Mouse (Mus musculus): Measurements from ENCODE around the gene Chrnd. TPM values are rescaled to one million over a fixed set of nuclear protein-coding genes. Genes with fewer than 3 reads are reported as not detected.
A peak's percentile ranks its signal among the peaks of the same experiment; 100 is the strongest.

Chrnd gene
- polyA plus RNA-seq, 1 experiment from 2014 or later = 0.87 TPM

GRCm38 (mm10) chr1:87245430-87245829 is 55.0 kb downstream of the Chrnd start:
- H3K36me3 ChIP-seq = 0 out of 2 replicates have a peak, but pooled peaks cover 3% of the 10 kb centered on the region
- H3K4me3 ChIP-seq = no peak overlapping the region
- H3K4me2 ChIP-seq = no peak overlapping the region
- no peak overlapping the region for H3K27ac ChIP-seq
- H3K9ac ChIP-seq = no peak overlapping the region
- WGBS = 42% methylated on average over 1 of the region's 1 CpGs
- 0 out of 2 replicates have a peak, but pooled peaks cover 3% of the 10 kb centered on the region for H3K4me1 ChIP-seq
- no peak for ATAC-seq (ENCODE audit: insufficient number of reproducible peaks, insufficient read depth, low FRiP score, low TSS enrichment, low read depth)
- H3K9me3 ChIP-seq = no peaks in the 10 kb centered on the region
- H3K27me3 ChIP-seq = no peaks in the 10 kb centered on the region

DNA sequence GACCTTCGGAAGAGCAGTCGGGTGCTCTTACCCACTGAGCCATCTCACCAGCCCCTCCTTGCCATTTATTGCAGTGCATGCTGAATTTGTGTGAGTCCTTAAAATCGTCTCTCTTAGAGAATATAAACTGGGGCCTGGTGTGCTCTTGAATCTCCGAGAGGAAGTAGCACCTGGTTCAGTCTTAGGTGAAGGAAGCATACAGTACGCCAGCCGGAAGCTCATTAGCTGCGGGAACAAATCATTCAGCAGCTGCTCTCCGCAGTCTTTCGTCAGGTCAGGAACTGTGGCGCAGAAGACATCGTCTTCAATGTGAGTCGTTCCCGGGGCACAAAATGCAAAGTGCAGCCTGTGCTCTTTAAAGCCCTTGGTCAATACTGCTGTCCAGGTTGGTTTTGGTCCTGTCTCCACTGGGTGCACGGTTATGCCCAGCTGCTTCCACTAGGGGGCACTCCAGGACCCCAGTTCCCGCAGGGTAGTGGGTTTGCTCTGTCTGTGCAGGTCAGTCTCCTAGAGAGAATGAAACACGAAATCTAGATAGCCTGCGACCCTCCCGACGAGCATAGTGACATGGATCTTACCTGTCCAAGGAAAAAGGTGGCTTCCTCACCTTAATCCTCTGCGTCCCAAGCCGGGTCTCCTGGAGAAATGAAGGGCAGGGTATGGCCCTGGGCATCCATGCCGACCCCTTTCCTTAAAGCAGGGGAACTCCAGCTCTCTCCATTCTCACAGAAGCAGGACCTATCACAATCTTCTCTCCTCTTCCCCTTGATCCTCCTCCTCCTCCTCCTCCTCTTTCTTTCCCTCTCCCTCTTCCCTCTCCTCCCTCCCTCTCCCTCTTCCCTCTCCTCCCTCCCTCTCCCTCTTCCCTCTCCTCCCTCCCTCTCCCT is 55.8 kb downstream of the Chrnd start:
- H3K4me1 ChIP-seq = 0 out of 2 replicates have a peak, but pooled peaks cover 3% of the 10 kb centered on the region
- H3K36me3 ChIP-seq = 0 out of 2 replicates have a peak, but pooled peaks cover under 1% of the 10 kb centered on the region
- peak overlapping the region; percentile 49 for H3K4me2 ChIP-seq
- no peaks in the 10 kb centered on the region for H3K27me3 ChIP-seq
- H3K27ac ChIP-seq = no peak overlapping the region
- no peak overlapping the region for H3K9ac ChIP-seq
- peak; percentile 54 for ATAC-seq (ENCODE audit: insufficient number of reproducible peaks, insufficient read depth, low FRiP score, low TSS enrichment, low read depth)
- 26% methylated on average over 22 of the region's 22 CpGs for WGBS
- no peaks in the 10 kb centered on the region for H3K9me3 ChIP-seq
- no peak overlapping the region for H3K4me3 ChIP-seq

Other genes starting within 250 kb of the Chrnd start
- gene Alppl2, start 100.7 kb upstream of the Chrnd start, polyA plus RNA-seq (2015; fragmentation: Nextera tagmentation; extraction: Ambion mirVana) = not detected in 2 replicates
- 0.47 TPM in 1 of 2 replicates, not detected in the other for gene Alpi, start 89.0 kb upstream of the Chrnd start, polyA plus RNA-seq (2015; fragmentation: Nextera tagmentation; extraction: Ambion mirVana)
- not detected in 2 replicates for gene Akp3, start 65.6 kb upstream of the Chrnd start, polyA plus RNA-seq (2015; fragmentation: Nextera tagmentation; extraction: Ambion mirVana)
- gene Ecel1, start 34.1 kb upstream of the Chrnd start, polyA plus RNA-seq (2015; fragmentation: Nextera tagmentation; extraction: Ambion mirVana) = 0.81 and 0.90 TPM in 2 replicates
- gene Prss56, start 7.3 kb upstream of the Chrnd start, polyA plus RNA-seq (2015; fragmentation: Nextera tagmentation; extraction: Ambion mirVana) = not detected in 2 replicates
- gene Chrng, start 14.1 kb downstream of the Chrnd start, polyA plus RNA-seq (2015; fragmentation: Nextera tagmentation; extraction: Ambion mirVana) = 2.9 and 3.0 TPM in 2 replicates
- 167 and 170 TPM in 2 replicates for gene Eif4e2, start 23.3 kb downstream of the Chrnd start, polyA plus RNA-seq (2015; fragmentation: Nextera tagmentation; extraction: Ambion mirVana)
- 0.86 and 1.2 TPM in 2 replicates for gene Efhd1, start 73.8 kb downstream of the Chrnd start, polyA plus RNA-seq (2015; fragmentation: Nextera tagmentation; extraction: Ambion mirVana)
- gene Gigyf2, start 136.4 kb downstream of the Chrnd start, polyA plus RNA-seq (2015; fragmentation: Nextera tagmentation; extraction: Ambion mirVana) = 66.8 TPM in 2 replicates
- 1.4 and 2.4 TPM in 2 replicates for gene Kcnj13, start 204.1 kb downstream of the Chrnd start, polyA plus RNA-seq (2015; fragmentation: Nextera tagmentation; extraction: Ambion mirVana)